Mouse (Mus musculus) layer of hippocampus, postnatal 10 days (tissue): ENCODE results near the gene Mmaa. TPM values are rescaled to one million over a fixed set of nuclear protein-coding genes. Genes with fewer than 3 reads are reported as not detected.
A peak's percentile ranks its signal among the peaks of the same experiment; 100 is the strongest.

Experiments
- DNase-seq, 2 experiments: peaks; one replicate each; pipeline ENCODE4 v3.0.0; 2021; ENCODE audit warnings: low spot score in 2 of 2
- total RNA-seq, 2 experiments: library from RNA; stranded (reverse); gene quantifications; 2 replicates each; pipeline ENCODE4 v1.2.3; 2021

The Mmaa gene
- total RNA-seq, 2 experiments from 2014 or later: 16.9 to 17.7 TPM

DNA sequence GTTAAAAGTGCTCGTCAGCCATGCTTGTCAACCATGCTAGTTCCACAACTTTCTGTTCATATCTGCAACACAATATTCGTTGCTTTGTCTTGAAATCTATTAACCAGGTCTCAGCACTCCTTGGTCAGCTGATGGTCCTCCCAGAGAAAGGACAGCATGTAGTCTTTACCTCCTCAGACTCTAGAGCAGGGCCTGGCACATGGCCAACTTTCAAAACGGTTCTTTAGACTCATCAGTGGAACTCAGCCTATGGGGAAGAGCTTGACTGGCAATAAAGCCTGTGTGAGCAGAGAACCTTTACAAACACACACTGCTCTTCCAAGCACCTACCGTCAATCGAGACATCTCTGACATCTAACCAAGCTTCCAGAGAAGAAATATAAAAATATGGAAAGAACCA lies 5.1 kb downstream of the Mmaa start:
- DNase-seq: no peak

DNA sequence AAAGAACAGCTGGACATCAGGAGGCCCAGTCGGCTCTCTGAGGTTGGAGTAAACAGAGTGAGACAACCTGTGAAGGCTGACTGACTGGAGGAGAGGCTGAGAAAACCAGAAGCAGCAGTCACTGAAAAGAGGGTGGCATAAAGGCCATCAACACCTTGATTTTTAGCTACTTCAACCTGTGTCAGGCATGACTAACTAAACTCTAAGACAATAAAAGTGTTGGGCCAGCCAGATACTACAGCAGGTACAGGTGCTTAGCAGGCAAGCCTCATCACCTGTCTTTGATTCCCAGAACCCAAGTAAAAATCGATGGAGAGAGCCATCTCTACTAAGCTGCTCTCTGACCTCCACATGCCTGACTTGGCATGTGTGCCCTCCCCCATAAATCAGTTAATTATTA lies 6.1 kb downstream of the Mmaa start:
- DNase-seq: no peak

DNA sequence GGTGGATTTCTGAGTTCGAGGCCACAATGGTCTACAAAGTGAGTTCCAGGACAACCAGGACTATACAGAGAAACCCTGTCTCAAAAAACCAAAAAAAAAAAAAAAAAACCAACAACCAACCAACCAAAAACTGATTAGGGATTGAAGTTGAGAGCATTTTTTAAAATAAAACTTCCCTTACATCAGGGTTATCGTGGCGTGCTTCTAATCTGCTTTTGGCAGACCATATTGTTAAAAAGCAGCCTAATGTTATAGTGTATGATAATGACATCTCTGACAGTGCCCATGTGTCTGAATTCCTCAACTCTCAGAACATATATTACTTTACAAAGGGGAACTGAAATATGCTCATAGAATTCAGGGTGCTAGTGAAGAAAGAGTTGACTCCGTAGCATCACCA lies 6.5 kb downstream of the Mmaa start:
- no peak for DNase-seq

DNA sequence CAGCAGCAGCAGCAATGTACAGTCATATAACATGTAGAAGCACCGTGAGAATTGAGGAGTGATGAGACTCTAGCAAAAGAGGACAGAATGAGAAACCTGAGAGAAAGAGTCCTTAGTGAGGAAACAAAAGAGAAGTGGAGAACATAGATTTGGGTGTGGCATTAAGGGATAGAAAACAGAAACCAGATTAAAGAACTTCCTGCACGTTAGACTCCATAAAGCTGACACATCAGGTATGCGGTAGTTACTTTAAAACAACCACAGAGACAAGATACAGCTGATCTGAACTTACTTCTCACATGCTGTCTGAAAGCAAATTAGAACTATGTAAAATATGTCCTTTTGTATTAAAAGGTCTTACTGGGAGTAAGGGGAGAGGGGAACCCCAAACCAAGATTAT lies 8.3 kb downstream of the Mmaa start:
- no peak for DNase-seq

DNA sequence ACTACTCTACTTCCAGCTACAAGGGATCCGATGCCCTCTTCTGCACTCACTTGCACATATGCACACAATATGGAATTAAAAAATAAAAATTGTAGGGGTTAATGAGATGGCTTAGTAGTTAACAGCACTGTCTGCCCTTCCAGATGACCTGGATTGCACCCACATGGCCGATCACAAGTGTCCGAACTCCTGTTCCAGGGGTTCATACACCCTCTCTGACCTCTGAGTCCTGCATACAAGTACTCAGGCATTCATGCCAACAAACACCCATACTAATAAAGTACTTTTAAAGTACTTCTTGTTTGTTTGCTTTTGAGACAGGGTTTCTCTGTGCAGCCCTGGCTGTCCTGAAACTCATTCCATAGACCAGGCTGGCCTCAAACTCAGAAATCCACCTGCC lies 10.1 kb downstream of the Mmaa start:
- no peak for DNase-seq

DNA sequence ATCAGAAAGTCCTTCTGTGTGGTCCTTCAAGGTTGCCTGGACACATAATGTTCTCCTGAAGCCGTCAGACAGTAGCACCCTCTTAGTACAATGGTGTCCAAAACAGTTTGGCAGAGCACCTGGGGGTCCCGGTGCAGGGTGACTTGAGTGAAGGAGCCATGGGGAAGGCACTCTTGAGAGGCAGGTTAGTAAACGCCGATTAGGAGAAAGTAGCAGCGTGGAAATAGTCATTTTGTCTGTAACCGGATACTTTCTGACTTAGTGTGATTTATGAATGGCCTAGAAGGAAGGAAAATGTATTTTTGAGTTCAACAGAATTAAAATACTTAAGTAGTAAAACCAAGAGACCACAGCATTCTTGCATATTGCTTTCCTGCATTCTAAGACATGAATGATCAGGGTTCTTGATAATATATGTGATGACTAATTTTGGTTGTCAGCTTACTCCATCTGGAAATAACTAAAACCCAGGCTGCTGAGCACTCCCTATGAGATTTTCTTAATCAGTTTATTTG lies 13.3 kb downstream of the Mmaa start:
- no peak for DNase-seq

DNA sequence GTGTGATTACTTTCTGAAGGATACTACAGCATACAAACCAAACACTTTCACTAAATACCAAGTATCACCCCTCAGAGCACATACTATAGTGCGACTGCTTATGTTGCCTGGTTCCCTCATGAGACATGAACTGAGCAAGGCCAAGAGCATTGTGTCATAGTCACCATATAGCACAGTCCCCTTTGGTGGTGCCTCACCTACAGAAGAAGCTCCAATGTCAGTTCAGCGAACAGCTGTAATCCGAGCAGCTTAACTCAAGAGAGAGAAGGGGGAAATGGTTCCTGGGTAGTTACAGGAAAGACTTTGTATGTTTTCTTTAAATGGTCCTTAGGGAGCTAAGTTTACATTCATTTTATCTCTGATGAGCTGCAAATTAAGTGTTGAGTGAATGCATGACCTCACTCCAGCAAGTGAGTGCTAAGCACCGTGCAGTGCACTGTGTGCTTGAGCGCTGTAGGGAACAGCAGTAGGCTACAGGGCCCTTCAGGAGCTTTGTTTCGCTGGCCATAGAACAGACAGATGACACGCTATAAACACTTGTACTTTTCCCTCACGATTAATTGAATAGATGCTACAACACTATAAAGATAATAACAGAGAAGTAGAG lies 17.4 kb downstream of the Mmaa start:
- DNase-seq: no peak

DNA sequence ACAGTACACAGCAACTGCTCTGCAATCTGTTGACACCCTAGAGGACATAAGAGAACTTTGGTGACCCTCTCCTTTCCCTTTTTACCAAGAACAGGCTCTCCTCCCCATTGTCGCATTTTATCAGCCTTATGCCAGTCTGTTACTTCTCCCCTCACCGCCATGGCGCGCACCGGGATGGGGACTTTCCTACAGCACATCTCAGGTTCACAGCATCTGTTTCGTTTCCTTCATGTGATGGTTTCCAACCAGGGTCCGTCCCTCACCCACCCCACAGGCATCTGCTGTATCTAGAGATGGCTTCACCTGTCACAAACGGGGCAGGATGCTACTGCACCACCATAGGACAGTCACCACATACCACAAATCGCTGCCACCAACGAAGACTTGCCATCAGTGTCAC lies 19.8 kb downstream of the Mmaa start:
- DNase-seq: no peak

DNA sequence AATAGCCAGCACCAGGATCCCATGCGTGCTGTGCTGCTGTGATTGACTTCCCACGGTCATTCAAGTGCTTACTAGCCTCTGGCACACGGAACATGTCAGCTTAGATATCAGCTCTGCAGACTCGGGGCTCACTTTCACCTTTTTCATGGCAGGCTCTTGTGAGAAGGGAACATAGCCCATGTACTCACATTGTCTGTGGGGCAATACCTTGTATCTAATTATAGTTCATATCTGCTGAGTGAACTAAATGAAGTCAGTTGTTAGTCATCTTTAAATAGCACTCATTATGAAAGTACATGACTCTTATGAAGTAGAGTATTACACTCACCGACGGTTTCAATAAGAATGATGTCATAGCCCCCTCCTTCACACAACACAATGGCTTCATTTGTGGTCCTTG lies 21.0 kb downstream of the Mmaa start:
- DNase-seq: no peak

DNA sequence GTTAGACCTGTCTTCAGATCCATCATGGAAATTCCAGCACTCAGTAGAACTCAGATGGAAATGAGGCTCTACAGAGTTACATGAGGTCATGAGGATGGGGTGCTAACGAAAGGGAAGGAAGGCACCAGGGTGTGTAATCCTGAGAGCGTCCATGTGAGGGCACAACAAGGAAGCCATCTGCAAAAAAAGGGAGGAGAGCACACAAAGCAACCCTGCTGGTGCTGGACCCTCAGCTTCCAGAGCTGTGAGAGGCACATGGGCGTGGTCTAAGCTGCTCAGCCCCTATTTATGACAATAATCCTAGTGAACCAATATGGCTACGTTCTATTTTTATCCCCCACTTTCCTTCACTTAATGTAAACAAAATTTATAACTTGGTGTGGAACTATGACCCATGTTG lies 22.1 kb downstream of the Mmaa start:
- DNase-seq: no peak

DNA sequence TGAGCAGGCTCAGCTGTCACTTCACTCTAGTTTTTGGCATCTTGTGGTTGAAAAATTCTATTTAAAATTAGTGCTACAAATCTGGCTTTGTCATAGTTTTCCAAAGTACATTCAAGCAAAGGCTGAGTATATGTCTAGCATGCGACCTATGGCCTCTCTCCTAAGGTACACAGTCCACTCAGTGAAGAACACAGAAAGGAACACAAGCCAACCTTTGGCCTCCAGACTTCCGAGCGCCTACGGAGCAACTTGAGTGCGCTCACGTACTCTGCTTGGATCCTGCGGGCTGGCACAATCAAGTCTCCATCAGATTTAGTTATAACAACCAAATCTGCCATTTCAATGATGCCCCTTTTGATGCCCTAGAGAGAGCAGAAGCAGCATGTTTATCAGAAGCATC lies 25.8 kb downstream of the Mmaa start:
- no peak for DNase-seq

DNA sequence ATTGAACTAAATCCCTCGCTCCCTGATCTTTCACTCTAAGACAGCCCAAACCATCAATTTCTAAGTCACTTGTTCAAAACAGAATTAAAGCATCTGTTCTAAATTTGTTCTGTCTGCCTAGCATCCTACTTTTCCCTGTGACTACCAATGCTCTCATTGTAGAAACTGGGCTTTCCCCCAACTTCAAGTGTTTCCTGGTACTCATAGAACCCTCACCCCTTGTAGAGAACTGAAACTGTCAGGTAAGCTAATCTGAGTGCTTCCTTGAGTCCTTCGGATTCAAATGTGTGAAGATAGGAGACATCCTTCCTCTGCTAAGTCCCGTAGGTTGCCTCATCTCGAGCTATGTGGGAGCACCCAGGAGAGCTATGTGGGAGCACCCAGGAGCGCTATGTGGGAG lies 32.8 kb downstream of the Mmaa start:
- DNase-seq: no peak

DNA sequence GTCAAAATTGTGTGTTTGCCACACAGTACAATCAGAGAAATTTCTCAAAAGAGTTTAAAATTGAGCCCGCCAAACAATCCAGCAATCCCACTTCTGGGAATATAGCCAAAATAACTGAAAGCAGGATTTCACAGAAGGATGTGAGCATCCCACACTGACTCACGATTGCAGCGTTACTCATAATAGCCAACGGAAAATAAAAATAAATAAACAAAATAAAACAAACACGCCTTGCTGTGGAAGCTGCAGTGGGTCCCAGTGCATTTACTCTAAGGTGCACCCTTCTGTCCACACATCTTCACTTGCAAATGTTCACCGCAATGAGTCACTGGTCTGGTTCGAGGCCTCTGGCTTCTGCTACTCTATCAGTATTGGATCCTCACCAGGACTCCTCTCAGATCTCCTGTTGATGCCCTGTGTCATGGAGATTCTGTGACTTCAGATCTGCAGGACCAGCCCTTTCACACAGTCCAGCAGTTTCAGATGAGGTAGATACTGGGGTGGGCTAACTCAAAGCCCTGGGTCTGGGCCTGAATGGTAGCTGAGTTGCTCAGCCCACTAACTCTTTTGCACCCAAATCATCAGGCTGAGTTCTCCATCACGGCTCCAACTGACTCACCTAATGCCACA lies 38.5 kb downstream of the Mmaa start:
- DNase-seq: no peak

DNA sequence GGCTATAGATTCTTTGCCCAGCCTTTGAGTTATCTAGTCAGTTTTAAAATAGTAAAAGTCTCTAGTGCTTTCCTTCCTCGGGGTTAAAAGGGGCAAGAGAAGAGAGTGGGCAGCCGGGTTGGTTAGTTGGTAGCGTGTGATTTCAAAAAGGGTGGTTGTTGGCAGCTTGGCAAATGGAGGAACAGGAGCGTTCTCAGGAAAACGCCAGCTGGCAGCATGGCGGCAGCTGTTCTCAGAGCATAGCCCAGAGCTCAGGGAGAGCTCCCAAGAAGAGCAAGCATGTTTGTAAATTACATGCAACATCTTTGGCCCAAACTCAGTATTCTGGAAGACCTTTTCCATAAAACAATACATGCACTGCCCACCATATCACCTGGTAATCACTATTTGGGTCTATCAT lies 41.0 kb downstream of the Mmaa start:
- peak; percentile 30 to 41 for DNase-seq

DNA sequence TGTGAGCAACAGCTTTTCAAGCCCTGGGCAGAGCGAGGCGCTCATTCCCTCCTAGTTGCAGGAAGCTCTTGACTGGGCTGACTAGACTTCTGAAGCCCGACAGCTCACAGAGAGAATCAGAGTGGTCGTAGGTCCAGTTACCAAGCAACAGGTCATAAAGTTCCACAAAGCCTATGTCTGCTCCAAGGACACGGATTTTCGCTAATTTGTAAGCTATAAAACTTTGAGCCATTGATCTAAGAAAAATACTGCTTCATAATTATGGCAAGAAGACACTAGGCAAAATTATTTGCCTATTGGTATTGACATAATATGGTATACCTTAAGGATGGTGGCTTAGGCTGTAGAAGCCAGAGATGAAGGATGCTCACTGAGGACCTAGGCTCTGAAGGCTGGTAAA lies 46.3 kb downstream of the Mmaa start, which contains the start of gene 1700011L22Rik:
TSS of gene 1700011L22Rik (minus strand) at position 101 of the 400 bp plus-strand sequence.
- no peak for DNase-seq

DNA sequence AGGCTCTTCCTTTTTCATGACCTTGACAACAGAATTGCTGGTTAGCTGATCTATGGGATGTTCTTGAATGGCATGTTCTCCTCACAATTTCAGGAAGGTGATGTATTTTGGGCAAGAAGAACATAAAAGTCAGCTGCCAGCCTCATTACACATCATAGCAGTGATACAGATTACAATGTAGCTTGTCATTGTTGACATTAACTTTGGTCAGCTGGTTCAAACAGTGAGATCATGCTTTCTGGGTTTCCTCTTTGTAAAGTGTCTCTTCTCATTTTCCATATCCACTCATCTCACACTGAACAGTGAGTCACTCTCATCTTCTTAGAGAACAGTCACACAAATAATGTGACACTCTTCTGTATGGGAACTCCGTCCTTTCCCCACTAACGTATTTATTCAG lies 51.3 kb downstream of the Mmaa start:
- no peak for DNase-seq

DNA sequence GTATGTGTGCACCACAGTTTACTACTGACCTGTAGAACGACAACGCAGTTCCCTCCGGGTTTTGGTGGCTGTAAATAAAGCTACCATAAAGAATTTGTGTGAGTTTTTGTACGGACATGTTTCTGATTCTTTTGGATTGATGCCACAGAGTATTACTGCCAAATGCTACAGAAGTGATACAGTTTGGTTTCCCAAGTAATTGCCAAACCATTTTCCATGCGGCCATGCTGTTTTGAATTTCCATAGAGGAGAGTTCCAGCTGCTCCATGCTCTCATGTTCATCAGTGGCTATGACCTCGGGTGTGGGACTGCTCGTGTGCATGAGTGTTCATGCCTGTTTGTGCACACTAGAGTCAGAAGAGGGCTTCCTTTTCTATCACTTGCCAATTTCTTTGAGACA lies 54.7 kb downstream of the Mmaa start:
- DNase-seq: no peak

DNA sequence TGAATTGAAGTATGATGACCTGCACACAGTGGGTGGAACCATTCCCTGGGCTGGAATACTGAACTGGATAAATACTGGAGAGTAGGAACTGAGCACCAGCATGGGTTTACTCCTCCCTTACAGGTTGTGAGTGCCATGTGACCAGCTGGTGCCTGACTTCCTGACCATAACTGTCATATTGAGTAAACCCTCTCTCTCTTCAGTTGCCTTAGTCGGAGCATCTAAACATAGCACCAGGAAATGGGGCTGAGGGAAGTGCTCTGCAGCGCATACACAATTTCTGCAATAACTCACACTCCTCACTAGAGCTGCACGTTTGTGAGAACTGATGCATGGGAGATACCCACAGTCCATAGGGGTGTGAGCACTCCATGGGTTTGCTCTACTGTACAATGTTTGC lies 55.4 kb downstream of the Mmaa start:
- DNase-seq: no peak

DNA sequence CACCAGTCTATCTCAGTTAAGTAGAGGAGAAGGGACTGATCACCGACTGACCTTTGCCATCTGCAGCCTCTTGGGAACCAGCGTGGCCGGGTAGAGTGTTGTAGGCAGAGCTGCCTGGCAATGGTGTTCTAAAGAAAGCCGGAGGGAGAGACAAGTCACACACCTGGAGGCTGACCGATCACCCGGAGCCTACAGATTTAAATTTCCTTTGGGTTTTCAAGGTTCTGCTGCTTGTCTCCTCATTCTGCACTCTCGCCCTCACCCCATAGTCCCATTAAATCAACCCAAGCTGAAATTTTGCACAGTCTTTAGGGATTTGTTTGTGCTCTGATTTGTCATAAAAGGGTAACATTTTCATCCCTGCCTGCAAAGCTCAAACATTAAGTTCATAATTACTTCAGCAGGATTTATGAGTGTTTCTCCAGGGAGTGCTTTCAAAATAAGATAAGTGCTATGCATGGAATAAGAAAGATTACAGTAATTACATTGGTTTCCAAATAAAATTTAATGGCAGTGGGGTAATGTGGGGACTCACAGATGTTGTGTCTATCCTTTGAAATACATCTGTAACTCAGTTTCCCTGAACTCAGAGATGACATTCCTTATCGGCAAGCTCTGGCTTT lies 65.4 kb downstream of the Mmaa start:
- no peak for DNase-seq

DNA sequence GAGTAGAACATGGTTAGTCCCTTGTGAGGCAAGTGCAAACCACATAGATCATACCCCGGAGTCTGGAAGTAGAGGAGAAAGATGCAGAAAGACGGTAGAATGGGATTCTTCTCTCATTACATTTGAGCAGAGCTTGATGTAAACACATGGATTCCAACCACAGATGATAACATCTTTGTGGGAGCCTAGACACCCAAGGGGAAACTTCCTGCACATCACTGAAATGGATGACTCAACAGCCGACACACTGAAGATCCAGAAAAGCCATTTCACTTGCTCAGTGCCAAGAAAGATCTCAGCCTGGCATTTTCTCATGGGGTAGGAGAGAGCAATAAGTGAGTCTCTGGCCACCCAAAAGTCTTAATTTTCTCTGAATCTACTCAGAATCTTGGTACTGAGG lies 66.8 kb downstream of the Mmaa start:
- no peak for DNase-seq

DNA sequence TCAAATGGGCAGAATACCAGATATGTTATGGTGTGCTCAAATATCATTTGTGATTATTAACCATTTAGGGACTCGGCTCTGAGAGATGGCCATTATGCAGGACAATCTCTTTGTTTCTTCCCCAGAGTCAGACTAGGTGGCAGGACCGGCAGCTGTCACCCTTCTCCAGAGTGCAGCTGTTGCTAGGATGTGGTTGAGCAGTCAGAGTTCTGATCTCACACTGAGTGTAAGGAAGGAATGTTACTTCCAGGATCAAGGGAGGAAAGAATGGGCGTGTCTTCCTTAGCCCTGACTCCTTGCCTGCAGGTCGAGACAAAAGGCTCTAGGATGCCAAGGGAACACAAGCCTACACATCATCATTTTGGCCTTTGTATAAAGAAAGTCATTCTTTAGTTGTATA lies 67.5 kb downstream of the Mmaa start:
- no peak for DNase-seq

DNA sequence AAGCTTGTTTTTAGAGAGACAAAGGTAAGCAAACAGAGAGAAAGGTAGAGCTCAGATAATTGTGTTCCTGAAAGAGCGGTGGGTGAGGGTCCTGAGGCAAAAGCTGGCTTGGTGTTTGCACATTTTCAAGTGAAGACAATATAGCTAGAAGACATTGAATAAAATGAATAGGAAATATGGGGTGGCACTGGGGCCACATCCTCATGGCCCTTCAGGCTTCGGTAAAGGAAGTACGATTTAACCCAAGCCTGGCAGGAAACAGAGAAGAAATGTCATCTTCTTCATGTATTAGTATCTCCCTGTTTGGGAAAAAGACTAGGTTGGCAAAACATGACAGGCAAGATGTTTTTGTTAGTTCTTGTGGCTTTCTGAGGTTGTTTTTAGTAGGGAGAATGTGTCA lies 68.7 kb downstream of the Mmaa start:
- DNase-seq: no peak

DNA sequence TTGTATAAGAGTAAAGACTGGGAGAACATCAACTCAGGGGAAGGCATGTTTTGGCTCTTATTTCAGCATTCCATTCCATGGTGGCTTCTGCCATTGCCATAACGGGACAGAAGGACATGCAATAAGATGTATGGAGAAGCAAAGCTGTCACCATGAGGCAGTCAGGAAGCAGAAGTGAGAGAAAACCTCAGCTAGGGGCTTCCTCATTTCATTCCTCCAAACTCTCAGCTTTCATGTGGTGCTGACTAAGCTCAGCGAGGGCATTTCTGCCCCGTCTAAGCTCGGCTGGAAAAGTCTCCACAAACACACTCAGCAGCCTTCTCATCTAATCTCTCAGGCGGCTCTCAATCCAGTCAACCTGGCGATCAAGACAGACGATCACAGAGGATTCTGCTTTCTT lies 69.2 kb downstream of the Mmaa start:
- DNase-seq: no peak
